Mouse (Mus musculus) embryo, embryonic 10.5 days (tissue): ENCODE results near the gene Cep112.
A peak's percentile ranks its signal among the peaks of the same experiment; 100 is the strongest.

Source experiments
- DNase-seq: peaks from one replicate; pipeline ENCODE4 v3.0.0-alpha.2; 2015; ENCODE audit warnings: low spot score

The Cep112 gene

DNA sequence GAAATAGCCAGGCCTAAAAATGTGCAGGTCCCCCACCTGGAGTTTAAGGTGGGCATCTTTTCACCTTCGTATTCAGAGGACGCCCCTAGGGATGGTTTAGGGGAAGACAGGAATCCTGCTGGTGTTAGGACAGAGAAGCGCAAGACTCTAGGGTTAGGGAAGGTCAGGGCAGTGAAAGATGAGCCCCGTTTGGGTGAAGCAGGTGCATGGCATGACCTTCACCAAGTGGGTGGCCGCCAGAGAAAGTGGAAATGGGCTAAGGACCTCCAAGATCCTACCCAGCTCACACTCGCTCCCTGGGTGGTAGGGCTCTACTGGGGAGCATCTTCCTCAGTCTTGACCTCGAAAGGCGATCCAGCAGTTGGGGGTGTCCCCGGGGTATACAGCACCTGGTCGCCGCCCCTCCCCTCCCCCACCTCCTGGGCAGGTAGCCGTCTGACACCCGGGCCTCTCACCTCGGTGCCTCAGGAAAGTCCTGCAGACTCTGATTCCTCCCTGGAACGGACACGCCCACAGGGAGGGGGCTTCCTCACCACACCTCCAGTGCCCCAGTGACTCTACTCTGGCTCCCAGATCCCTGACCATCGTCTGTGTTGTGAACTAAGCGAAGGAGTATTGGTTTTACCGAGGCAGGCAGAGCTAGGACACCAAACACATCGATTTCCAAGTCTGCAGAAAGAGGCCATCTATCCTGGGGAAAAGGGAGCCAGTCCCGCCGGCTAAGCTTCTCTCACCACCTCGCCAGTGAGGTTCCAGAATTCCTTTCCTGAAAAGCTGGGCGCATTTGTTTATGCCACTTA, 484.6 kb downstream of the Cep112 start:
- DNase-seq = peak; percentile 45
